Mouse (Mus musculus) CH12.LX (cell line): ENCODE measurements around the gene Hoxc5.
A peak's percentile ranks its signal among the peaks of the same experiment; 100 is the strongest.

Experiments
- CHD1 ChIP-seq: IDR thresholded peaks from 2 replicates; pipeline ENCODE4 v1.6.1; 2012; ENCODE audit warnings: low read depth, low read length, improper control_type of control experiment, inconsistent platforms
- CHD2 ChIP-seq: IDR thresholded peaks from 2 replicates; pipeline ENCODE4 v1.6.1; 2011; ENCODE audit warnings: low read length, improper control_type of control experiment
- CTCF ChIP-seq, 2 experiments: IDR thresholded peaks in 1 of 2; conservative IDR thresholded peaks in 1 of 2; 2 replicates each; pipeline ENCODE4 v1.5.1; 2011 to 2012; ENCODE audit warnings: low read depth in 2 of 2, low read length in 2 of 2, improper control_type of control experiment in 1 of 2, inconsistent platforms in 1 of 2, mild to moderate bottlenecking in 1 of 2, moderate library complexity in 1 of 2
- E2F4 ChIP-seq: IDR thresholded peaks from 2 replicates; pipeline ENCODE4 v1.6.1; 2011; ENCODE audit warnings: low read depth, low read length, improper control_type of control experiment; ENCODE audit not compliant: insufficient replicate concordance
- ELF1 ChIP-seq: IDR thresholded peaks from 2 replicates; pipeline ENCODE4 v1.6.1; 2014; ENCODE audit warnings: low read depth, mild to moderate bottlenecking, inconsistent platforms, low read length, improper control_type of control experiment
- MAX ChIP-seq: IDR thresholded peaks from 2 replicates; pipeline ENCODE4 v1.6.1; 2011; ENCODE audit warnings: low read length, improper control_type of control experiment
- NELFE ChIP-seq: IDR thresholded peaks from 2 replicates; pipeline ENCODE4 v1.6.1; 2011; ENCODE audit warnings: low read depth, low read length, improper control_type of control experiment
- POLR2A ChIP-seq: IDR thresholded peaks from 2 replicates; pipeline ENCODE4 v1.6.1; 2011; ENCODE audit warnings: low read depth, mild to moderate bottlenecking, improper control_type of control experiment, low read length
- RAD21 ChIP-seq: IDR thresholded peaks from 2 replicates; pipeline ENCODE4 v1.6.1; 2011; ENCODE audit warnings: low read depth, mild to moderate bottlenecking, low read length, improper control_type of control experiment, moderate library complexity
- TCF12 ChIP-seq: IDR thresholded peaks from 2 replicates; pipeline ENCODE4 v1.6.1; 2014; ENCODE audit warnings: low read depth, mild to moderate bottlenecking, inconsistent platforms, low read length, improper control_type of control experiment
- ZNF384 ChIP-seq: IDR thresholded peaks from 2 replicates; pipeline ENCODE4 v1.6.1; 2012; ENCODE audit warnings: low read depth, low read length, improper control_type of control experiment, inconsistent platforms

GRCm38 (mm10) chr15:102998608-102999182 is 31.5 kb downstream of the Hoxc5 start:
- no peak for TF ChIP-seq RAD21
- no peak for TF ChIP-seq CTCF (conservative IDR thresholded peaks at IDR 0.05 in 1 of 2, IDR thresholded peaks at IDR 0.05 in 1 of 2; ENCODE audit: low read depth in 2 of 2, low read length in 2 of 2)
- TF ChIP-seq E2F4, result no peak
- no peak for TF ChIP-seq POLR2A
- TF ChIP-seq ZNF384, result no peak
- TF ChIP-seq MAX, result 0 out of 2 replicates have a peak, but pooled peaks have one; percentile 7
- TF ChIP-seq ELF1, result no peak
- no peak; the same call in 1 of the 2 replicates for TF ChIP-seq TCF12
- TF ChIP-seq NELFE, result no peak
- no peak; the same call in 1 of the 2 replicates for TF ChIP-seq CHD1
- no peak for TF ChIP-seq CHD2
